Mouse (Mus musculus) megakaryocyte, adult 5-6 weeks (primary cell): Measurements from ENCODE around the gene Syde1. TPM values are rescaled to one million over a fixed set of nuclear protein-coding genes. Genes with fewer than 3 reads are reported as not detected.
"Not testable (repeated sequence)": the region's sequence is repeated elsewhere in the genome, so short reads cannot be mapped to it uniquely, and the experiment has no call there.

Source experiments
- ATAC-seq: 2 replicates; pipeline ENCODE4 v1.8.0; 2016; ENCODE audit warnings: mild to moderate bottlenecking, inconsistent platforms; ENCODE audit not compliant: poor library complexity, severe bottlenecking
- total RNA-seq, 2 experiments: library from RNA; stranded (forward) in 1 of 2; stranded (reverse) in 1 of 2; fragments of 153-499, 151-499 nt in 1 of 2; fragments of 221-1000, 200-1000 nt in 1 of 2; gene quantifications; 2 replicates each; pipeline versions ENCODE4 v1.2.3 to v1.2.4; 2015 to 2017

Gene Syde1
- 0.25 TPM in 1 of 2 replicates, not detected in the other for total RNA-seq (2015)
- 0.15 and 0.37 TPM in 2 replicates for total RNA-seq (2017)

DNA sequence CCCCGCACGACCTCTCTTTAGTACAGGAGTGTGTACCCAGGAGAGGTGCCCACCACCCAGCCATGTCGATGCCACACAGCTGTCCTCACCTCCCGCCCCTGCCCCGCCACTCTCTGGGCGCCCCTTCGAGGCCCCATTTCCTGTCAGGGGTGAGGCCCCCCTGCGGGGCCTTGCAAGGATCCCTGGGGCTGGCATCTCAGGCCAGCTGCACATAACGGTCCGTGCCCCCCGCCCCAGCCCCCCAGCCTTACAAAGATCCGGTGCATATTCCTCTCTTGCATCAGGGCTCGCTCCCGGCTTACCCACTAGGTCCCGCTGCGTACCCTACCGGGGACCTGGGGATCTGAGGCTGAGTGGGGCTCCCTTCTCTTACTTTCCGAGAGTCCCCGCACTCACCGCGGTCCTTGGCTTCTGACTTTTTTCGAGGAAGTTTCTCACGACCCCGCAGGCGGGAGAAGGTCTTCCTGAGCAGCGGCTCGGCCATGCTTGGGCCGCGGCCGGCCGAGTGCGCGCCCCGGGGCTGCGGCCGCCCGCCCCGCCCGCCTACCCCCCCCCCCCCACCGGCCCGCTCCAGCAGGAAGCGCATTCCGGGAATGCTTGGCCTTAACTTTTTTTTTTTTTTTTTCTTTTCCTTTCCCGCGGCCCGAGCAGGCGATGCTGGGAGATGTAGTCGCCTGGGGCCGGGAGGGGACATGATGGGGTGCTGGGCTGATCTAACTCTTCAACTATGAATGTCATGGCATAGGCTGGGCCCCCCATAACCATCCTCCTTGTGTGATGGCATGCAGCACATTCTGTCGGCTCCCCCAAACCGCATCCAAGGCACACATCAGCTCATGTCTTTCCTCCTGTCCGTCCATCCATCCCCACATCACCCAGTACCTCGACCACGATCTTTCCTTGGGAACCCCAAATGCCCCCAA, at the start of gene Syde1:
Gene Syde1, minus strand, starts transcription at position 559 of the 923 bp plus-strand sequence.
- ATAC-seq, result 0 out of 2 replicates have a peak, but pooled peaks have one; percentile 15

- no peak for ATAC-seq
These were observed 40.5 kb upstream of the Syde1 start for GRCm38 (mm10) chr10:78632311-78632710.

GRCm38 (mm10) chr10:78630194-78630593, 38.4 kb upstream of the Syde1 start:
- no peak for ATAC-seq

- ATAC-seq, result not testable (repeated sequence)
These were observed 31.4 kb upstream of the Syde1 start for GRCm38 (mm10) chr10:78623143-78623542.

GRCm38 (mm10) chr10:78617974-78618373, 26.2 kb upstream of the Syde1 start, which contains the start of gene Olfr1357:
Gene Olfr1357, minus strand, starts transcription at chr10:78618074.
- ATAC-seq, result no peak

DNA sequence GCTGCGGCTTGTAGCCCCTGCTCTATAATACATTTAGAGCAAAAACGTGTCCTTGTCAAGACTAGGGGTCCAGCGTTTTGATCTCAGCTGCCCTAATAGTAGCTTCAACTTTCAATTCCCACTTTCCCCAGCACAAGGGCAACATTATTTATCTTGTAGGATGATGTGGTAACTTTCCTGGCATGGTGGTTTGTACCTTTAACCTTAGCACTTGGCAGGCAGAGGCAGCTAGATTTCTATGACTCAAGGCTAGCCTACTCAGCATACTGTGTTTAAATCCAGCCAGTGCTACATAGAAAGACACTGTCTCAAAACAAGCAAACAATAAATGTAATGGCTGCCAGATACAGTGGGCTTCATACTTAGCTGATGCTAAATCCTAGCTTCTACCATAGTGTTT, 15.8 kb upstream of the Syde1 start:
- no peak for ATAC-seq

GRCm38 (mm10) chr10:78605080-78605479, 13.3 kb upstream of the Syde1 start:
- no peak for ATAC-seq

DNA sequence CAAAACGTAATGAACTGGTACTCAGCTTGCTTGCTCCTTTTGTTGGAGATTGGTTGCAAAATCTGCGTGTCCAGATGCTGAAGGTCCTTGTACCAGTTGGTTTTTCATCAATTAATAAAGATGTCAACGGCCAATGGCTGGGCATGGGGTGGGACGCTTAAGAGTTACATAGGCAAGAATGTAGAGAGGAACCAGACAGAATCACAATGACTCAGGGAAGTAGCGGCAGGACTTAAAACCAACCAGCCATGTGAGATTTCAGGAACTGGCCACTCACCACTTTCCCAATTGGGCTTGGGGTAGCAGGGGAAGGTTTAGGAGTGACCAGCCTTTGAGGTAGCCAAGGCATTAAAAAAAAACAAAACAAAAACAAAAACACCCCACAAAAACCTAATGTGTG, 8.1 kb upstream of the Syde1 start:
- no peak for ATAC-seq

- ATAC-seq, result no peak
These were observed 2.8 kb upstream of the Syde1 start for GRCm38 (mm10) chr10:78594566-78594965.

DNA sequence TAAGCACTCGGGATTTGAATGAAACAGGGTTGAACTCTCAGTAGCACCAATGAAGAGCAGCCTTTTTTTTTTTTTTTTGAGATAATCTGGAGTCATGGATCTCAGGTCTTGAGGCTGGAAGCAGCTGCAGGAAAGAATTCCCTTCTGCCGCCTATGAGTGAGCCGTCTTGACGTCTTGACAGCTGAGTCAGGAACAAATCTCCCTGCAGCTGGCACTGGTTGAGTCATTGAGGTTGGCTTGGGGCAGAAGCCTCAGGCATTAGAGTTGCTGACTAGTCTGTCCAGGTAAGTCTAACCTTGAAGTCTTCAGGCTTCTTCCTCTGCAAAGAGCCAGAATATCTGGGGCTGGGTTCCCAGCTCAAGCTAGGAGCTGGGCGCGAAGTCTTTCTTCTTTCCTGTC, 2.4 kb upstream of the Syde1 start:
- ATAC-seq, result no peak

GRCm38 (mm10) chr10:78593736-78594135, 2.0 kb upstream of the Syde1 start:
- no peak for ATAC-seq

GRCm38 (mm10) chr10:78592856-78593379, 1.2 kb upstream of the Syde1 start:
- ATAC-seq, result no peak

DNA sequence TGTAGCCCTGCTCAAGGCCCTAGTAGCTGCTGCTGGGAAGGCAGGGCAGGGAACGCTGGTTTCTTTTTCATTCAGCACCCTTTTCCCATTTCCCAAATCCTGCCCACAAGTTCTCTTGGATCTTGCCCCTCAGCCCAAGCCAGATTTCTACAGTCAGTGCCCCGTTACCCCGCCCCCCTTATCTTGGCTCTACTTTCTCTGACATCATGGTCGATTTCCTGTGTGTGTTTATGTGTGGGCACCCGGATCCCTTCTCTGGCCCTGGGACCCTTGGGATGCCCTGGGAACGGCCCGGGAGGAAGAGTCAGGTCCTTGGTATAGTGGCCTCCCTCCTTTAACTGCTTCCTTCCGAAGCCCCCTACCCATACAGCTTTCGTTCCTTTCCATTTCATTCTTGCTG, 1.0 kb downstream of the Syde1 start:
- ATAC-seq, result no peak

DNA sequence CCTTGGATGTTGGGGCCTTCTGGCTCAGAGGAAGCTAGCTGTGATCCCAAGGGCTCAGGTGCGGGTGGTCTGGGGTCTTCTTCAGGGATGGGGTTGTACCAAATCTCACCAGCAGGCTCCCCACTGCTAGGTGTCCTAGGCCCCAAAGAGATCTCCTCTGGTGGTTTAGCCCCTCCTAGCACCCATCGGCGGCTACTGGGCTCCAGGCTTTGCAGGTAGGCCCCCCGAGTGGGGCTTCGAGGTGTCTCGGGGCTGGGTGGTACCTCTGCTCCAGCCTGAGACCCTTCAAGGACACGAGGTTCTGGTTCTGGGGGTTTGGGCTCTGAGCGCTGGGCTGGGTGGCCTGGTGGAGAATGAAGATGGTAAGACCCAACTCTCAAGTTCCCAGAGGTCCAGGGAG, 1.9 kb downstream of the Syde1 start:
- no peak for ATAC-seq

DNA sequence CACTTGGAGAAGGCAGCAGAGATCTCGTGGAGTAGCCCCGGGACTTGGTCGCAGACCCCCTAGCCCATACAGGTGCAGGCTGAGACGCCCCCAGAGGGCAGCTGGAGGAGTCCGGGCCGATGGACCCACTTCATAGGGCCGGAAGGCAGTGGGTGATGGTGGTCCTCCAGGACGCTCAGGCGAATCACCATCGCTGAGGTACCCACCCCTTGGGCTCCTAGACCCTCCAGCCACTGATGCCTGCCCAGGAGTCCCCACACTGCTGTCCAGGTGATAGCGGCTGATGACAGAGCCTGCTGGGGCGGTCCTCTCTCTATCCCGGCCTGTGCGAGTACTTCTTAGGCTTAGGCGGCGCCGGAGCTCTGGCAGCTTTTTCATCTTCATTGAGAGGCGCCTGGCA, 2.5 kb downstream of the Syde1 start:
- ATAC-seq, result no peak

- ATAC-seq, result no peak
These were observed 5.7 kb downstream of the Syde1 start for GRCm38 (mm10) chr10:78586026-78586425.

- ATAC-seq, result no peak
These were observed 6.2 kb downstream of the Syde1 start for GRCm38 (mm10) chr10:78585606-78586005.

- ATAC-seq, result no peak
These were observed 6.8 kb downstream of the Syde1 start for GRCm38 (mm10) chr10:78584996-78585395.

GRCm38 (mm10) chr10:78583939-78584338, 7.8 kb downstream of the Syde1 start:
- ATAC-seq, result no peak

GRCm38 (mm10) chr10:78583347-78583746, 8.4 kb downstream of the Syde1 start:
- no peak for ATAC-seq

- ATAC-seq, result no peak
These were observed 10.6 kb downstream of the Syde1 start for GRCm38 (mm10) chr10:78581121-78581520.

DNA sequence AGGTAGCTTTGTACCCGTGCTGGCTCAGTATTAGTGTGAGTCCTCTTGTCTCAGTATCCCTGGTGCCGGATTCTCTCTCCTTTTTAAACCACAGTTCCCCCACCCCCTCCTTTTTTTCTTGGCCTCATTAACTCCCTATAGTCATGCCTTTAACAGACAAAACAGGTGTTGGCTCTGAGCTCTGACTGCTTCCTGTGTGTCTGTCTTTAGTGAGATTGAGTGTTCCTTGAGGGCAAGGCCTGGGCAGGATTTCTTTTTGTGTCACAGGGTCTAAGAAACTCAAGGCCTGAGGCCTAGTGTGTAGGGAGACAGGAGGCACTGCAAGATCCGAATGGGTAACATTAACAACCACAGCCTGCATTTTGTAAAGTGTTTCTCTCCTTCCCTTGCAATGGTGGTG, 13.6 kb downstream of the Syde1 start:
- no peak for ATAC-seq
